Mouse (Mus musculus) gastrocnemius, postnatal 14 days (tissue): ENCODE data around the gene Map3k19. TPM values are rescaled to one million over a fixed set of nuclear protein-coding genes. Genes with fewer than 3 reads are reported as not detected.

Source experiments
- DNase-seq: peaks from one replicate; pipeline ENCODE4 v3.0.0; 2021; ENCODE audit warnings: mixed read lengths
- intact Hi-C: fragments of 180-260 bp; cut with DNase I; formaldehyde crosslinking; loops from one replicate; pipeline ENCODE4 v1.15.1; 2025; ENCODE audit warnings: low total_unique reads
- long read RNA-seq, 2 experiments: library from polyadenylated mRNA; stranded (forward); transcript quantifications; one replicate each; pipeline ENCODE4 v2.0.0; 2021
- total RNA-seq, 2 experiments: library from RNA; stranded (reverse); gene quantifications; 2 replicates each; pipeline ENCODE4 v1.2.3; 2021

Map3k19 gene
- total RNA-seq, result not detected
- long read RNA-seq, experiment 1, result 0 reads
- long read RNA-seq, experiment 2, partial matches to known transcripts, result 0 of 1 reads
- long read RNA-seq, experiment 2, other reads (novel, unspliced or antisense), result 1 of 1 reads

- intact Hi-C loops, result no loop called here
- peak; percentile 5 for DNase-seq
Observed at GRCm38 (mm10) chr1:127854486-127855222, at the start of gene Map3k19. TSS of gene Map3k19 (minus strand) at chr1:127855031.

GRCm38 (mm10) chr1:127899401-127899800 lies 44.6 kb upstream of the Map3k19 start:
- intact Hi-C loops, result no loop called here

GRCm38 (mm10) chr1:127869276-127869675 lies 14.4 kb upstream of the Map3k19 start:
- intact Hi-C loops, result no loop called here
- DNase-seq, result no peak

More at GRCm38 (mm10) chr1:127899401-127899800, 44.6 kb upstream of the Map3k19 start:
- no peak for DNase-seq

DNA sequence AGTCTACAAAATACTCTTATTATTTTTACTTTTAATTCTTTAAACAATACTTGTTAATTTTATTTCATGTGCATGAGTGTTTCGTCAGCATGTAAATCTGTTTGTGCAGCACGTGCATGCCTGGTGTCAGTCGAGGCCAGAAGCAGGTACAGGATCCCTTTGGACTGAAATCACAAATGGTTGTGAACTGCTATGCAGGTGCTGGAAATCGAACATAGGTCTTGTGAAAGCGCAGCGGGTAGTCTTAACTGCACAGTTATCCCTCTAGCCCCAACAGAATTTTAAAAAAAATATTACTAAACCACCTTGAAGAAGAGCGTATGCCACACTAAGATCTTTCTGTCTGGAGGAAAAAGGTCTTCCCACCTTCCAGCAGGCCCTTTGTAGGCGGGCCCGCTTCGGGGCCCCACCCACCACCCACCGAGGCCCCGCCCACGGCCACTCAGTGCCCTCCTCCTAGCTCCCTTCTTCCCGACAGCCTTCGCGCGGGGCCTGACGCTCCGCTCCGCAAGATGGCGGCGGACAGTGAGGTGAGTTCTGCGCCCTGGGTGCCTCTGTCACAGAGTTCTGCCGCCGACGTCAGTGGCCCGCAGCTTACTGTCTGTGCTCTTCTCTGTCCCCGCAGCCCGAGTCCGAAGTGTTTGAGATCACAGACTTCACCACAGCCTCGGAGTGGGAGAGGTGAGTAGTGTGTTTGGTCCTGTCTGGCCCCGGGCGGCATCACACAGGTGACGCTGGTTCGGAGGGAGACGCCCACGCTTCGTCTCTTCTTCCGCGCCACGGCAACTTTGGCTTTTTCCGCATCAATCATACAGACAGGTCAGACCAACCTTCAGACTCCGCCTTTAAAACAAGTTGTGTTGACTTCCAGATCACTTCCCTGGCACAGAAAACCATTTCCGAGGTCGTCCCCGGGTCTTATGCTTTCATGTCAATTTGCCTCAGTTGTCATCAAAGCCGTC lies 13.8 kb upstream of the Map3k19 start, which contains the start of gene Rab3gap1:
Gene Rab3gap1 (plus strand): TSS at position 474 of the 962 bp plus-strand sequence.
- intact Hi-C loops, result no loop called here

DNA sequence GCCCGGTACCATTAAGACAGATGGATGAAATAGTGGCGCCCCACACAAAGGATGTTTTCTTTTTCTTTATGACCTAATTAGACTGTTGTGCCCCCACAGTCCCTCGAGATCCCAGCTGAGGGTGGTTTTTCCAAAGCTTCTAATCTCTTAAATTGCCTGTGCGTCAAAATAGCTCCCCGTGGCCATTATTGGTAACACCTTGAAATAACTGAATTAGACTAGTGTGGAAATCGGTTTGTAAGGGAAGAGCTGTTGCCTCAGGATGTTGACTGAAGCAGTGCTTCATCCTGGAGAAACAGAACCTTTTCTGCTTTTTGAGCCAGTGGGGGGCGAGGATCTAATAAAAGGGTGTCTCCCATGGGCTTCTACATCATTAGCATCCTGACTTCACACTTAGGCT lies 9.0 kb upstream of the Map3k19 start:
- intact Hi-C loops, result no loop called here
- DNase-seq, result no peak

More for the DNA sequence above, 13.8 kb upstream of the Map3k19 start, which contains the start of gene Rab3gap1:
- DNase-seq, result peak; percentile 90

DNA sequence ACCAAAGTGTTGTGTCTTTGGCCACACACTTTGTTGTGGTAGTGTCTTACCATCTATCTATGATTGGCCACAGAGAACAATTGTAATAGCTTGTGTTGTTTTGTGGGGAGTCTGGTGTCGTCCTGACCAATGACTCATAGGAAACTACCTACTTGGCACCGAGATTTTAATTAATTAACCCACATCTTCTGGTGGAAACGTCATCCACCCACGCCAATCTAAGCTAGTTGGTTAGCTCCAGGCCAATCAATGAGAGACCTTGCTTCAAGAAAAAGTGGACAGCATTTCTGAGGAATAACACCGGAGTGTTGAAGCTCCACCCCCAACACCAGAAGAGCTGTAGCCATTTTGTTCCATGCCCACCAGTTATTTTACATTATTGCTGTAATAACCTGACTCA lies 7.1 kb upstream of the Map3k19 start:
- no peak for DNase-seq
- intact Hi-C loops, result no loop called here

DNA sequence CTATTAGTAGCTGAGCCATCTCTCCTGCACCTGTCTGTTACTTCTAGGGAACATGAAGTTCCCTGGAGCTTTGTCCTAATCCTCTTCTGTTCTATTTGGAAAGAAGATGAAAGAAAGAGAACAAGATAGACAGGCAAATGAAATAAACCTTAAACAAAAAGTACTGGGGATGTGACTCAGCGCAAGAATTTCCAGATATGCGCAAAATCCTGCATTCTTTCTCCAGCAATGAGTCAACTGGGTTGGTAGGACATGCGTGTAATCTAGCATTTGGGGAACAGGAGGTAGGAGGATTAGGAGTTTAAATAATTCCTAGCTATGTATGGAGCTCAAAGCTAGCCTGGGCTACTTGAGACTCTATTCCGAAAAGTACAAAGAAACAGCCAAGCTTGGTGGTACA lies 5.7 kb upstream of the Map3k19 start:
- intact Hi-C loops, result no loop called here
- DNase-seq, result no peak

- DNase-seq, result no peak
- intact Hi-C loops, result no loop called here
Observed at GRCm38 (mm10) chr1:127859799-127860400, 5.1 kb upstream of the Map3k19 start.

GRCm38 (mm10) chr1:127858945-127859648 lies 4.3 kb upstream of the Map3k19 start:
- DNase-seq, result no peak
- intact Hi-C loops, result no loop called here

- intact Hi-C loops, result no loop called here
- peak; percentile 4 for DNase-seq
Observed at GRCm38 (mm10) chr1:127850075-127850610, 4.7 kb downstream of the Map3k19 start.

GRCm38 (mm10) chr1:127845472-127845871 lies 9.4 kb downstream of the Map3k19 start:
- intact Hi-C loops, result no loop called here
- DNase-seq, result no peak

GRCm38 (mm10) chr1:127838602-127839001 lies 16.2 kb downstream of the Map3k19 start:
- intact Hi-C loops, result no loop called here

DNA sequence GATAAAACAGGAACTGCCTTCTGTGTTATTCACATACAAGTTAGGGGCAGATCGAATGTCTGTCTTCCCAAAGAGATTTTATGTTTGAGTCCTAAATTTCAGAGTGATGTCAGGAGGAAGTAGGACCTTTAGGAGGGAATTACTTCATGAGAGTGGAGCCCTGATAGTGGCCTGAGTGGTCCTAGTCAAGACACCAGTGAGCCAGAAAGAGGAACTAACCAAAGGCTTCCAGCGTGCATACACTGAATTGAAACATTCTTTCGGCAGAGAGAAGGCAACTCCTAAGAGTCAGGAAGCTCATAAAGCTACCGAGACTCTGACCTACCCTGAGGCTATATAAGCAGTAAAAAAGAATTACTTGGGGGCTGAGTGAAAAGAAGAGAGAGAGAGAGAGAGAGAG lies 18.2 kb downstream of the Map3k19 start:
- intact Hi-C loops, result no loop called here
- no peak for DNase-seq

More at GRCm38 (mm10) chr1:127838602-127839001, 16.2 kb downstream of the Map3k19 start:
- no peak for DNase-seq

GRCm38 (mm10) chr1:127834202-127834601 lies 20.6 kb downstream of the Map3k19 start:
- intact Hi-C loops, result loop anchor here (5.0 kb wide), 1 partner anchor 73 kb away; no protein-coding TSS in a partner anchor
- DNase-seq, result no peak

GRCm38 (mm10) chr1:127833714-127834113 lies 21.1 kb downstream of the Map3k19 start:
- intact Hi-C loops, result loop anchor here (5.0 kb wide), 1 partner anchor 74 kb away; no protein-coding TSS in a partner anchor
- DNase-seq, result no peak

DNA sequence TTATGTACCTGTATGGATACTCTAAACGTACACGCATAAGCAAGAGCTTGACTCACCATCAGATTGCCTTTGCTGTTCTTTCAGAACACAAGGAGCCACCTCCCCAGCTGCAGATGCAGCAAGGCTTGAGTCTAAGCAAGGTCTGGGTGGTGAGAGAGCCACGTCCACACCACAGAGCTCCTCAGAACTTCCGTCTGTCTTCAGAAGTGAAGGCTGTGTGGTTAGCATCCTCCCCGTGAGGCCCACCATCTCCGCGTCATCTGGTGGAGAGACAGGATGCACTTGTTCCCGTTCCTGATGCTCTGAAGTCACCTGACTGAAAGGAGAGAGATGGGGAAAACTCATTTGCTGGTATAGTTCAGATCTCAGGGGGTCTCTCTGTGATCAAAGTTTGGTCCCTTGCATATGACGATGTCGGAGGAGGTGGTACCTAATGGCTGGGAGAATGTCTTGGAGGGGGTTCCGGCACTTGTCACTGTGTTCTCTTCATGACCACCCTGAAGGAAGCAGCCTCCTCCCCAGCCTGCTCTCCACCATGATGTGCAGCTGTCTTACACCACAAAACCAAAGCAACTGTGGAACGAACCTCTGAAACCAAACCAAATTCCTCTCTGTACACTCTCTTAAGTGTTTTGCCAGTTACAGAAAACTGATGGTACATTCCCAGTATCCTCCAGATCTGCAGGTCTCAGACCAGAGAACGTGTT lies 24.5 kb downstream of the Map3k19 start:
- no peak for DNase-seq
- intact Hi-C loops, result loop anchor here (5.0 kb wide), 1 partner anchor 77 kb away; no protein-coding TSS in a partner anchor

DNA sequence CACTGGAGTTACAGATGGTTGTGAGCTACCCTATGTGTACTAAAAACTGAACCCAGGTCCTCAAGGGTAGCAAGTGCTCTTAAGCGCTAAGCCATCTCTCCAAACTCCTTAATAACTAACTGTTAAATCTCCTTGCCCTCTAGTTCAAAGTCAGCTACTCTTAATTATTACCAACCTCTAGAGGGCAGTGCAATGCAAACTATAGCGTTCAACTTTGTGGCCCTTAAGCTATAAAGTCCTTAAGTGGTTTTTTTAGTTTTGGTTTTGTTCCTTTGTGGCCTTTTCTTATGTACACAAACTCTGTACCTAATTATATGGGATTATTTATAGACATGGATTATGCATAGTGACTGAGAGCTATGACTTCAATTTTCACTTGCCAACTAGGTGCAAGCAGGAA lies 27.5 kb downstream of the Map3k19 start:
- DNase-seq, result no peak
- intact Hi-C loops, result no loop called here

DNA sequence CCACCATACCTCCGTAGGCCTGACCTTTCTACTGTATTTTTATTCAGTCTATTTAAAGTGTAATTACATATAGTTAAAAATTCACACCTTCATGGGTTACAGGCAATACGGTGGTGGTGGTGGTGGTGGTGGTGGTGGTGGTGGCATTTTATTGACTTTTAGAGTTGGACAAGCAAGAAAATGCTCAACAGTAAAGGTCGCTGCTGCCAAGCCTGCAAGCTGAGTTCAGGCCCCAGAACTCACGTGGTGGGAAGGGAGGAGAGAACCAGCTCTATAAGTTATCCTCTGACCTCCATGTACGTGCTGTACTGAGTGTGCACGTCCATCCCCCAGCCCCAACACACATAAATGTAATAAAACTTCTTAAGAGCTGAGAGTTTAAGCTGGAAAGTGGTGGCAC lies 38.5 kb downstream of the Map3k19 start:
- intact Hi-C loops, result no loop called here
- DNase-seq, result no peak
